Mouse (Mus musculus) spleen, adult 2 months (tissue): ENCODE data around the gene Gm21958. TPM values are rescaled to one million over a fixed set of nuclear protein-coding genes. Genes with fewer than 3 reads are reported as not detected.
"Not testable (repeated sequence)": the region's sequence is repeated elsewhere in the genome, so short reads cannot be mapped to it uniquely, and the experiment has no call there.

Experiments used
- DNase-seq, 2 experiments: peaks; one replicate each; pipeline versions ENCODE4 v3.0.0 to v3.0.0-alpha.2; 2012 to 2021; ENCODE audit warnings: low spot score in 2 of 2, low read depth in 1 of 2
- H3K27ac ChIP-seq: fragments of 200-500 bp; 2 replicates; pipeline ENCODE4 v1.5.1; 2012; ENCODE audit warnings: low read length, inconsistent platforms; ENCODE audit not compliant: insufficient read depth
- H3K27me3 ChIP-seq: fragments of 200-500 bp; 2 replicates; pipeline ENCODE4 v1.6.1; 2012; ENCODE audit warnings: mild to moderate bottlenecking, moderate library complexity, low read length, inconsistent platforms; ENCODE audit not compliant: control insufficient read depth, insufficient read depth
- H3K36me3 ChIP-seq: fragments of 200-500 bp; 2 replicates; pipeline ENCODE4 v1.6.1; 2012; ENCODE audit warnings: mild to moderate bottlenecking, low read length, inconsistent platforms; ENCODE audit not compliant: control insufficient read depth, insufficient read depth
- H3K4me1 ChIP-seq: fragments of 200-500 bp; 2 replicates; pipeline ENCODE4 v1.6.1; 2011; ENCODE audit warnings: inconsistent platforms; ENCODE audit not compliant: control insufficient read depth, insufficient read depth, insufficient read length
- H3K4me3 ChIP-seq: fragments of 200-500 bp; 2 replicates; pipeline ENCODE4 v1.5.1; 2011; ENCODE audit warnings: mild to moderate bottlenecking, inconsistent platforms; ENCODE audit not compliant: insufficient read depth, insufficient read length; ENCODE audit errors: extremely low read depth
- CTCF ChIP-seq: fragments of 200-500 bp; IDR thresholded peaks from 2 replicates; pipeline ENCODE4 v1.5.1; 2011; ENCODE audit warnings: mild to moderate bottlenecking, inconsistent platforms; ENCODE audit not compliant: insufficient read depth, insufficient read length, insufficient replicate concordance; ENCODE audit errors: extremely low read depth
- POLR2A ChIP-seq: fragments of 200-500 bp; IDR thresholded peaks from 2 replicates; pipeline ENCODE4 v1.6.1; 2011; ENCODE audit warnings: low read depth, low read length, inconsistent platforms
- WGBS: fragments of 180-500 bp; shearing (Covaris S2); methylation state at CpG from one replicate; pipeline ENCODE4 v1.1.7; 2018; 5-methylcytosine and 5-hydroxymethylcytosine counted together
- polyA plus RNA-seq: library from polyadenylated mRNA; depleted of rRNA; stranded (reverse); fragments of >200 nt; gene quantifications from 2 replicates; pipeline ENCODE4 v1.2.3, GENCODE M21; 2012

Gene Gm21958
- polyA plus RNA-seq, 1 experiment = not detected

DNA sequence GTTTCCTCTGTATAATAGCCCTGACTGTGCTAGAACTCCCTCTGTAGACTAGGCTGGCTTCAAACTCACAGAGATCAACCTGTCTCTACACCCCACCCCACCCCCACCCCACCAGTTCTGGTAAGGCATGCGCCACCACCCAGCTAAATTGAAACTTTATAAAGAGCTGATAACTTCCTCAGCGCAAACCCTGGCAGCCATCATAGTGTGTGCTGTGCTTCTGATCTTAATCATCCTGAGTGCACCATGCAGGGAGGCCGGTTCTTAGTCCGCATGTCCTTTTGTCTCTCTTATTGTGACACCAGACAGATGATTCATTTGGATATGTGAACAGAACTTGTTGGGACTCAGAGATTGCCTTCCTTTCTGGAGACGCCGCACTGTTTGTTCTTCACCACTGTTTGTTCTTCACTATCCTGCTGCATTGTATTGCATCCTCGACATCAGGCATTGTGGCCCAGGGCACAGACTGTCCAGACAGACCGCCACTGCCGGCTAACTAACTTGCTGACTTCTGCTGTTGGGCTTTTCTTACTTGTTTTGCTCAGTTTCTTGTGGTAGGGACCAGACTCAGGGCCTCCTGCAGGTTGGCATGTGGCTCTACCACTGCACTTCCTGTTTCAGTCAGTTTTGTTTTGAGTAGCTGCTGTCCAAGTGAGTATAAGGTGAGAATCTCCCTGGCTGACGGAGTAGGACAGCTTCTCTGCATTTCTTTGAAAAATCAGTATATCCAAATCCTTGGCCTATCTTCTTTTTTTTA lies 9.8 kb upstream of the Gm21958 start:
- DNase-seq = peak; percentile 34 to 44
- Histone ChIP-seq H3K27ac (peak overlapping the region; percentile 87), H3K4me3 (no peak overlapping the region), H3K27me3 (no peaks in the 10 kb centered on the region), H3K36me3 (peaks cover 19% of the 10 kb centered on the region), H3K4me1 (peaks cover 4% of the 10 kb centered on the region; the same call in 1 of the 2 replicates)
- 42% methylated on average over 10 of the region's 10 CpGs for WGBS
- TF ChIP-seq CTCF (peak; percentile 7; the same call in 1 of the 2 replicates), POLR2A (no peak)

DNA sequence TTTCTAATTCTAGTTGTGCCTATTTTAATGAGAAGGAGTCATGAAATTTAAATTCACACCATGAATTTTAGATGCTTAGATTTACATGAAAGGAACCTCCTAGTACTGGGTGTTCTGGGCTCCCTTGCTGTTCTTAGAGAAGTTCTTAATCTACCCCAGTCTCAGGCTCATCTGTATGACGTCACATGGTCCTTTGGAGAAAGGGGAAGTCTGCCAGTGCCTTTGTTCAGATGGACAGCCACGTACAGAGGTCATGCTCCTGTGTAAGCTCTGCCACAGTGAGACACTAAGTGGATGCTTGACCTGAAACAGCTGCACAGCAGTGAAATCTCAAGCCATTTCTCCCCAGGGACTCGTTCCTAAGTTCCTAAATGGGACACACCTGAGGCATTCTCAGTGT lies 4.8 kb upstream of the Gm21958 start:
- TF ChIP-seq CTCF = no peak
- WGBS = 56% methylated on average over 3 of the region's 3 CpGs
- H3K27ac ChIP-seq = no peak overlapping the region
- H3K27me3 ChIP-seq = no peaks in the 10 kb centered on the region
- peaks cover 2% of the 10 kb centered on the region; the same call in 1 of the 2 replicates for H3K4me1 ChIP-seq
- no peak for DNase-seq
- H3K36me3 ChIP-seq = peaks cover 39% of the 10 kb centered on the region
- H3K4me3 ChIP-seq = no peak overlapping the region

DNA sequence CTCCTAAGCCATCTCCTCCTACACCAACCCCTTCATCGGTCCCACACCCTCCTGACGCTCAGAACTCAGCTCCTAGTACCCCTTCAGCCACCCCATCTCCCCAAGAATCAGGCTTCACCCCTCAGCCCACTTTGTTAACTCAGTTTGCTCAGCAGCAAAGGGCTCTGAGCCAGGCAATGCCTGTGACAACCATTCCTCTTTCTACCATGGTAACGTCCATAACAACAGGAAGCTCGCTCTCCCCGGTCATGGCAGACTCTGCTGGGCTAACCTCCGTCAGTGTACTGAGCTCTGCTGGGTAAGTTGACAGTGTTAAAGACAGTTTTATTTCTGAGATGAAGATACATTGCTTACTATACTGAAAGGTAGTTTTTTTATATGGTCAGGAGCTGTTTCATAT lies 3.2 kb upstream of the Gm21958 start:
- no peak for DNase-seq

DNA sequence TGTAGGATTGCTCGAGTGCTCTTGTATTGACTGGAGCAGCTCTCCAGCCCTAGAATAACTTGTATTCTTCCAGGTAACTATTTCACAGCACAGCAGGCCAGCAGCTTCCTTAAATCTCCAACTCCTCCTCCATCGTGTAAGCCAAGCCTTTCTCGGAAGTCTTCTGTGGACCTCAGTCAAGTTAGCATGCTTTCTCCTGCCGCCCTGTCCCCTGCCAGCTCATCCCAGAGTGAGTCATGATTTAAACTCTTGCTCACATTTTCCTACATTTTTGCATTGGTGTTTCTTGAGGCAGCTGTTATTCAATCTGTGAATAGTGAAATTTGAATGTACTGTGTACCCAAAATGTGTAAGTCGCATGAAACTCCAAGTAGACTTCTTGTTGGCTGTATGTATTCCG lies 1.3 kb upstream of the Gm21958 start:
- DNase-seq = no peak
- peaks cover 47% of the 10 kb centered on the region for H3K36me3 ChIP-seq

More for the DNA sequence above, 3.2 kb upstream of the Gm21958 start:
- Histone ChIP-seq H3K27me3 (no peaks in the 10 kb centered on the region), H3K27ac (no peak overlapping the region), H3K4me1 (no peaks in the 10 kb centered on the region), H3K36me3 (peaks cover 43% of the 10 kb centered on the region), H3K4me3 (no peak overlapping the region)
- TF ChIP-seq CTCF = no peak
- no peak for TF ChIP-seq POLR2A
- WGBS = 89% methylated on average over 6 of the region's 6 CpGs

DNA sequence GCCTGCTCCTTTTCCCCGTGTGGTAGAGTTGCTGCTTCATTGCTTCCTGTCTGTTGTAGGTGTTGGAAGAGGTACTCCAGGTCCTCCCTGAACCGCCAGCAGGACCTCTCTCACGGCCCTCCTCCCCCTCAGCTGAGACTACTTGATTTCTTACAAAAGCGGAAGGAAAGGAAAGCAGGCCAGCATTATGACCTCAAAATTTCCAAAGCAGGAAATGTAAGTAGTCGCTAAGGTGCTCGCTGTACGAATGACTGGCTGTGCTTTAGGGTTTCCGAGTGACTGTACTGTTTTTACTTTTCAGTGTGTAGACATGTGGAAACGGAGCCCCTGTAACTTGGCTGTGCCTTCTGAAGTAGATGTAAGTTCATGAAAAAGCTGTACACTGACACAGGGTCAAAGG lies 5.2 kb downstream of the Gm21958 start:
- TF ChIP-seq CTCF (no peak), POLR2A (no peak)
- H3K4me1 ChIP-seq = no peaks in the 10 kb centered on the region
- H3K27me3 ChIP-seq = no peaks in the 10 kb centered on the region
- peaks cover 39% of the 10 kb centered on the region for H3K36me3 ChIP-seq
- H3K4me3 ChIP-seq = no peak overlapping the region
- DNase-seq = peak; percentile 40 to 71
- WGBS = 30% methylated on average over 9 of the region's 9 CpGs
- H3K27ac ChIP-seq = peak overlapping the region; percentile 72

More for the DNA sequence above, 1.3 kb upstream of the Gm21958 start:
- Histone ChIP-seq H3K27ac (no peak overlapping the region), H3K4me3 (no peak overlapping the region), H3K4me1 (no peaks in the 10 kb centered on the region), H3K27me3 (no peaks in the 10 kb centered on the region)
- WGBS = 89% methylated on average over 6 of the region's 6 CpGs
- TF ChIP-seq POLR2A (no peak), CTCF (no peak)

DNA sequence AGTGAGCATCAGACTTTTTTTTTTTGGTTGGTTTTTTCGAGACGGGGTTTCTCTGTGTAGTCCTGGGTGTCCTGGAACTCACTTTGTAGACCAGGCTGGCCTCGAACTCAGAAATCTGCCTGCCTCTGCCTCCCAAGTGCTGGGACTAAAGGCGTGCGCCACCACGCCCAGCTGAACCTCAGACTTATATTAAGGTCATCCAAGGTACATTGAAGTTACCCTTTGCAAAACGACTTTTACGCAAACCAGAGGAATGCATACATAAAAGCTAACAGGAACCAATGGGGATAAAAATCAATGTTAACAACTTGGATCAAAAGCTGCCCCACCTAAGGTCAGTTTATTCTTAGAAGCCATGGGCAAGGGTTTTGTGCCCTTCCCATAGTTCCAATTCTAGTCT lies 10.0 kb downstream of the Gm21958 start:
- H3K27me3 ChIP-seq, H3K27ac ChIP-seq, H3K4me1 ChIP-seq, H3K4me3 ChIP-seq, DNase-seq: not testable (repeated sequence)
- H3K36me3 ChIP-seq = peaks cover 32% of the 10 kb centered on the region
- WGBS = 96% methylated on average over 8 of the region's 8 CpGs

DNA sequence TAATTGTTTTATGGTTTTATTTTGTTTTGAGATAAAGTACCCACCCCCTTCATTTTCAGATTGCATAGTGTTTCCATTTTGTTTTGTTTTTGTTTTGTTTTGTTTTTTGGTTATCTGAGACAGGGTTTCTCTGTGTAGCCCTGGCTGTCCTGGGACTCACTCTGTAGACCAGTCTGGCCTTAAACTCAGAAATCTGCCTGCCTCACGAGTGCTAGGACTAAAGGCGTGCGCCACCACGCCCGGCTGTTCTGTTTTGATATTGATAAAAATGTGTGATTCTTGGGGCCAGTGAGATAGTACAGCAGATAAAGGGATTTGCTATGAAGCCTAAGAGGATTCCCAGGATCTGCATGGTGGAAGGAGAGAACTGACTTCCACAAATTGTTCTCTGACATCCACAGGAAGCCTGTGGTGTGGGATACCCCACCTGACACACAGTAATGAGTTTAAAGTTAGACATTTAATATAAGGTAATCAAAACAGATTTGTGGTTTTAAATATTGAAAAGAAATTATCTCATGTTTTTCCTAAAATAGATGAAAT lies 14.3 kb downstream of the Gm21958 start:
- 89% methylated on average over 5 of the region's 5 CpGs for WGBS

More for the DNA sequence above, 14.3 kb downstream of the Gm21958 start:
- Histone ChIP-seq H3K27me3 (no peaks in the 10 kb centered on the region), H3K27ac (no peak overlapping the region), H3K36me3 (peaks cover 36% of the 10 kb centered on the region), H3K4me3 (no peak overlapping the region), H3K4me1 (no peaks in the 10 kb centered on the region)
- DNase-seq = no peak
- TF ChIP-seq CTCF (no peak), POLR2A (no peak)
